Mouse (Mus musculus) bone marrow, adult 2 months (tissue): Measurements from ENCODE around the gene Slc5a2. TPM values are rescaled to one million over a fixed set of nuclear protein-coding genes. Genes with fewer than 3 reads are reported as not detected.

Experiments used
- H3K27ac ChIP-seq: fragments of 200-500 bp; 2 replicates; pipeline ENCODE4 v1.5.1; 2012; ENCODE audit warnings: low read depth, mild to moderate bottlenecking, control low read depth, inconsistent platforms, low read length; ENCODE audit not compliant: control insufficient read depth, poor library complexity, insufficient read depth
- H3K4me1 ChIP-seq: fragments of 200-500 bp; 2 replicates; pipeline ENCODE4 v1.6.1; 2011; ENCODE audit warnings: low read length; ENCODE audit not compliant: control insufficient read depth, insufficient read depth
- H3K4me3 ChIP-seq: fragments of 200-500 bp; replicated peaks from 2 replicates; pipeline ENCODE3; 2011; ENCODE audit warnings: mild to moderate bottlenecking, low read depth, low read length, control low read depth; ENCODE audit not compliant: control insufficient read depth
- CTCF ChIP-seq: fragments of 200-500 bp; IDR thresholded peaks from 2 replicates; pipeline ENCODE4 v1.5.1; 2011; ENCODE audit warnings: low read length, control low read depth; ENCODE audit not compliant: control insufficient read depth, insufficient read depth
- POLR2A ChIP-seq: fragments of 200-500 bp; IDR thresholded peaks from 2 replicates; pipeline ENCODE4 v1.6.1; 2011; ENCODE audit warnings: low read depth, mild to moderate bottlenecking, control low read depth, low read length, borderline replicate concordance; ENCODE audit not compliant: control insufficient read depth
- WGBS: fragments of 180-500 bp; shearing (Covaris S2); methylation state at CpG from one replicate; pipeline ENCODE4 v1.1.7; 2018; 5-methylcytosine and 5-hydroxymethylcytosine counted together
- polyA plus RNA-seq: library from polyadenylated mRNA; stranded (reverse); fragments of >200 nt; gene quantifications from 2 replicates; pipeline ENCODE4 v1.2.4, GENCODE M21; 2011; ENCODE audit warnings: low replicate concordance; ENCODE audit not compliant: missing spikeins, insufficient read depth, insufficient read length

The Slc5a2 gene
- polyA plus RNA-seq, 1 experiment = 3.6 TPM

DNA sequence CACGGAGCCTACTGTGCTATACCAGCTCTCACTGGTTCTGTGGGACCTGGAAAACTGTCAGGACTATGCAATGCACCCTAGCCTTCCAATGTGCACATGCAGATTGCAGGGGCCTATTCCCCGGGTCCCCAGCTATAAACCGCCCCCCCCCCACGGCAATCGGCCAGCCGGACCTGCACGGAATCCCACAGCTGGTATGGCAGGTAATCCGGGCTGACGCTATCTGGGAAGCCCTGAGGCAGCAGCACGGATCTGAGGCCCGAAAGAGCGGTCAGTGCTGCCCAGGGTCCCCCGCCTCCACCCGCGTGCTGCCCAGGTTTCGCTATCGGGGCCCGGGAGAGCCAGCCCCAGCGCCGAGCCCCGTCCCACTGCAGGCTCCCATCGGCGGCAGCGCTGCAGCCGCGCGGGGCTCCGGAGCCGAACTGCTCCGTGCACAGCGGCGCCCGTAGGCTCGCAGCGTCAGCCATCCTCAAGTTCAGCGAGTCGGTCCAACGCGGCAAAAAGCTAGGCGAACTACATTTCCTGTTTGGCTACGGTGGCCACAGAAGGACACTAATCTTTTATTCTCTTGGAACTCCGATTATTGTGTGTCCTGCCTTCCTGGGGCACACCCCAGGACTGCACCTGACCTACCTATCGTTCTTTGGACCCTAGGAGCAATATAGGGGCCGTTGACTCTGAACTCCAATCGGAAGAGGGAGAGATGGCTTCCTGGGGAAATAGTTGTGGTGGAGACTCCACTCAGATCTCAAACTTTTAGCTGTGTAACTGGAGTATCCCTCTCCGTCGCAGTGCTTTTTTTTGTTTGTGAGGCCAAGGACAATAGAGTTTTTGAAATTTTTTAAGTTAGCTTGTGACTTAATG lies 32.4 kb downstream of the Slc5a2 start, which contains the start of gene BC017158:
TSS of gene BC017158 (minus strand) at position 554 of the 864 bp plus-strand sequence.
- H3K4me3 ChIP-seq = peak within 1 kb of the TSS; percentile 86
- peaks cover 3% of the 10 kb centered on the region for H3K4me1 ChIP-seq
- H3K27ac ChIP-seq = peak within 1 kb of the TSS; percentile 71
- 1% methylated on average over 47 of the region's 47 CpGs for WGBS
- TF ChIP-seq POLR2A = peak; percentile 65; the same call in 1 of the 2 replicates
- no peak for TF ChIP-seq CTCF

GRCm38 (mm10) chr7:128298481-128299342 lies 33.3 kb downstream of the Slc5a2 start:
- WGBS = 78% methylated on average over 8 of the region's 8 CpGs
- no peak overlapping the region for H3K27ac ChIP-seq
- no peak overlapping the region for H3K4me3 ChIP-seq

GRCm38 (mm10) chr7:128300952-128301351 lies 35.5 kb downstream of the Slc5a2 start:
- 85% methylated on average over 3 of the region's 3 CpGs for WGBS
- Histone ChIP-seq H3K27ac (no peak overlapping the region), H3K4me1 (peaks cover 3% of the 10 kb centered on the region; the same call in 1 of the 2 replicates), H3K4me3 (no peak overlapping the region)
- TF ChIP-seq CTCF (no peak), POLR2A (no peak)

More at GRCm38 (mm10) chr7:128298481-128299342, 33.3 kb downstream of the Slc5a2 start:
- H3K4me1 ChIP-seq = peaks cover 3% of the 10 kb centered on the region
- TF ChIP-seq POLR2A (no peak), CTCF (no peak)

- Histone ChIP-seq H3K27ac (no peak overlapping the region), H3K4me1 (peaks cover 2% of the 10 kb centered on the region; the same call in 1 of the 2 replicates), H3K4me3 (peak overlapping the region; percentile 16)
- 45% methylated on average over 3 of the region's 3 CpGs for WGBS
- no peak for TF ChIP-seq CTCF
- no peak for TF ChIP-seq POLR2A
Measured at GRCm38 (mm10) chr7:128302151-128302550, 36.7 kb downstream of the Slc5a2 start.

DNA sequence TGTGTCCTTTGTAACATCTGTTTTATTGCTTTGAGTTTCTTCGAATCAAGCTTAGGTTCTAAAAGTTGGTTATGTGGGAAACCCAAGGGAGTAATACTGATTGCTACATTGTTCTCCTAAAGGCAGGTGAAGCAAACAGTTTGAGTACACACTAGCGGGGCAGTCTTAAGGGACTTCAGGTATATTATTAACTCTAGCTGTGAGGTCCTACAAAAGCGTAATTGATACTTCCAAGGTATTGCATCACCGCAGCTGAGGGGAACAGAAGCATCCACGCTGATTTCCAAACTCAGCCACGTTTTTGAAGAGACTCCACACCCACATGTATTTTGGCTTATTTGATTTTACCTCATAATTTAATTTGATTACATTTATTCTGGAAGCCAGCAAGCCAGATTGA lies 38.7 kb downstream of the Slc5a2 start:
- H3K4me3 ChIP-seq = no peak overlapping the region
- WGBS = 72% methylated on average over 6 of the region's 6 CpGs
- TF ChIP-seq POLR2A = no peak
- no peak for TF ChIP-seq CTCF
- H3K4me1 ChIP-seq = no peaks in the 10 kb centered on the region; the same call in 1 of the 2 replicates
- H3K27ac ChIP-seq = no peak overlapping the region

DNA sequence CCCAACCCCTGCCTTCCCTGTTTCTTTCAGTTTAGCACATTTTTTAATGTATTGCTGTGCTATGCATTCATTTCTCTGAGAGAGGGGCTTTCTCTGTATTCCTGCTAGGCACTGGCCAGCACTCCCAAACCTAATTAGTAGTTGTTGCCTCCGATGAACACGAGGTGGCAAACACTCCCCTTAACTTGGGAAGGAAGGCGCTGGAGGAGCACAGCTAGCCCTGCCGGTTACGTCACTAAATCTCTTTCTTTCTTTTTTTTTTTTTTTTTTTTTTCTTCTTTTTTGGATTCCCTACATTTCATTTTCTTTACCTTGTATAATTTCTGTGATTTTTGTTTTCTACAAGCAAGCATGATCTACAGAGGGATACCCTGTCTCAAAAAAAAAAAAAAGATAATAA lies 39.5 kb downstream of the Slc5a2 start:
- under 1% methylated on average over 5 of the region's 5 CpGs for WGBS
- H3K4me1 ChIP-seq = no peaks in the 10 kb centered on the region; the same call in 1 of the 2 replicates
- H3K4me3 ChIP-seq = no peak overlapping the region
- H3K27ac ChIP-seq = no peak overlapping the region
- TF ChIP-seq POLR2A (no peak), CTCF (peak; percentile 30; the same call in 1 of the 2 replicates)

- Histone ChIP-seq H3K27ac (no peak overlapping the region), H3K4me3 (no peak overlapping the region), H3K4me1 (no peaks in the 10 kb centered on the region; the same call in 1 of the 2 replicates)
- TF ChIP-seq POLR2A (no peak), CTCF (no peak)
Measured at GRCm38 (mm10) chr7:128307851-128308250, 42.4 kb downstream of the Slc5a2 start.

DNA sequence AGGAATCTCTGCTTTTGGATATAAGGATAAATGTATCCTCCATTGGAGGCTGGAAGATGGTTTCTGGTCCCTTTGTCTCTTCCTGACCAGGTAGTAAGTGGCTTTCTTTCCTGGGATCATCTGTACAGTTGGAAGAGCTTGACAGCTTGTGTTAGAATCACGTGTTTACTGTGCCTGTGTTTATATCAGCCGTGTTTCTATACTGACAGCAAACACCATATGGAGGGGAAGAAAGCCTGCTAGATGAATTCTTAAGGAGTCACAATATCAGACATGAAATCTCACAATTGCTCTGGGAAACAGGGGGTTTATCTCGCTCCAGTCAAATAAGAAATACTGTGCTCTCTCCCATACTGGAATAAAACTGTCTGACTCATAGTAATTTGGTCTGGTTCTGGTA lies 43.8 kb downstream of the Slc5a2 start:
- 71% methylated on average over 3 of the region's 3 CpGs for WGBS
- Histone ChIP-seq H3K4me3 (no peak overlapping the region), H3K27ac (no peak overlapping the region), H3K4me1 (no peaks in the 10 kb centered on the region; the same call in 1 of the 2 replicates)
- TF ChIP-seq CTCF = no peak
- no peak for TF ChIP-seq POLR2A
